Mouse (Mus musculus) ES-E14 (cell line): Measurements from ENCODE around the gene Slc35f1. TPM values are rescaled to one million over a fixed set of nuclear protein-coding genes. Genes with fewer than 3 reads are reported as not detected.
"Not testable (repeated sequence)": the region's sequence is repeated elsewhere in the genome, so short reads cannot be mapped to it uniquely, and the experiment has no call there.

Source experiments
- DNase-seq: peaks from one replicate; pipeline ENCODE4 v3.0.0-alpha.2; 2013; ENCODE audit warnings: low read depth, low spot score
- H3K27ac ChIP-seq: 2 replicates; pipeline ENCODE4 v1.5.1; 2012; ENCODE audit warnings: low read depth, mild to moderate bottlenecking, low read length, moderate library complexity, mixed read lengths; ENCODE audit not compliant: poor library complexity, insufficient read depth, severe bottlenecking
- H3K36me3 ChIP-seq: 2 replicates; pipeline ENCODE4 v1.6.1; 2012; ENCODE audit warnings: mild to moderate bottlenecking, low read length, moderate library complexity, mixed read lengths; ENCODE audit not compliant: control insufficient read depth, poor library complexity, insufficient read depth, severe bottlenecking
- H3K4me1 ChIP-seq, 2 experiments: fragments of 150-350 bp in 1 of 2; sonication (generic) in 1 of 2; 2 replicates each; pipeline ENCODE4 v1.6.1; 2012; ENCODE audit warnings: low read length in 2 of 2, mild to moderate bottlenecking in 1 of 2, mixed read lengths in 1 of 2; ENCODE audit not compliant: control insufficient read depth in 2 of 2, insufficient read depth in 2 of 2, poor library complexity in 1 of 2
- H3K4me3 ChIP-seq, 2 experiments: fragments of 150-350 bp in 1 of 2; sonication (generic) in 1 of 2; 2 replicates each; pipeline ENCODE4 v1.5.1; 2012; ENCODE audit warnings: low read length in 2 of 2, low read depth in 1 of 2, mild to moderate bottlenecking in 1 of 2, mixed read lengths in 1 of 2; ENCODE audit not compliant: insufficient read depth in 1 of 2, poor library complexity in 1 of 2, severe bottlenecking in 1 of 2
- H3K9ac ChIP-seq: 2 replicates; pipeline ENCODE4 v1.6.1; 2012; ENCODE audit warnings: low read depth, mild to moderate bottlenecking, low read length, mixed read lengths; ENCODE audit not compliant: poor library complexity, insufficient read depth, severe bottlenecking
- H3K9me3 ChIP-seq: fragments of 150-350 bp; sonication (generic); 2 replicates; pipeline ENCODE4 v1.6.1; 2012; ENCODE audit warnings: low read depth, mild to moderate bottlenecking, low read length; ENCODE audit not compliant: control insufficient read depth, insufficient read depth
- CHD2 ChIP-seq: IDR thresholded peaks from 2 replicates; pipeline ENCODE4 v1.6.1; 2014; ENCODE audit warnings: mild to moderate bottlenecking, low read depth, low read length, inconsistent platforms
- HCFC1 ChIP-seq: IDR thresholded peaks from 2 replicates; pipeline ENCODE4 v1.6.1; 2012; ENCODE audit warnings: low read length, inconsistent platforms, borderline replicate concordance; ENCODE audit not compliant: insufficient read depth
- MAFK ChIP-seq: IDR thresholded peaks from 2 replicates; pipeline ENCODE4 v1.6.1; 2014; ENCODE audit warnings: mild to moderate bottlenecking, low read depth, low read length, inconsistent platforms; ENCODE audit not compliant: insufficient read depth
- ZC3H11A ChIP-seq: IDR thresholded peaks from 2 replicates; pipeline ENCODE4 v1.6.1; 2012; ENCODE audit warnings: low read depth, mild to moderate bottlenecking, inconsistent platforms, low read length, borderline replicate concordance
- ZNF384 ChIP-seq: IDR thresholded peaks from 2 replicates; pipeline ENCODE4 v1.6.1; 2012; ENCODE audit warnings: low read depth, low read length, inconsistent platforms
- in situ Hi-C, 2 experiments: fragments of 600-800 bp; cut with MboI; formaldehyde crosslinking; loops; one replicate each; pipeline ENCODE4 v1.15.1; 2025; ENCODE audit warnings: low sequenced_read_pairs in 2 of 2, inconsistent platforms in 1 of 2; ENCODE audit not compliant: unreplicated experiment in 2 of 2
- total RNA-seq: library from RNA; depleted of rRNA; stranded (reverse); fragments of 300-350 nt; gene quantifications from 2 replicates; pipeline ENCODE4 v1.2.3, GENCODE M21; 2012

The Slc35f1 gene
- total RNA-seq, 1 experiment = 0.80 TPM

- Histone ChIP-seq H3K36me3 (no peaks in the 10 kb centered on the region), H3K9me3 (no peaks in the 10 kb centered on the region), H3K9ac (no peak overlapping the region), H3K4me3 (no peak overlapping the region), H3K4me1 (peaks cover 2 to 5% of the 10 kb centered on the region in 2 experiments; a peak in 2 of 4 replicates), H3K27ac (no peak overlapping the region)
- no peak for TF ChIP-seq ZNF384
- no peak for TF ChIP-seq HCFC1
- TF ChIP-seq CHD2 = no peak
- TF ChIP-seq ZC3H11A = no peak
- TF ChIP-seq MAFK = no peak
- DNase-seq = no peak
- in situ Hi-C loops = no loop called here
These were observed 183.8 kb downstream of the Slc35f1 start for GRCm38 (mm10) chr10:52874133-52874532.

- TF ChIP-seq ZNF384 (no peak), ZC3H11A (no peak), CHD2 (no peak), MAFK (no peak), HCFC1 (no peak)
- Histone ChIP-seq H3K9me3 (no peaks in the 10 kb centered on the region), H3K4me3 (no peak overlapping the region), H3K36me3 (no peaks in the 10 kb centered on the region), H3K4me1 (peaks cover 2 to 5% of the 10 kb centered on the region in 2 experiments; a peak in 2 of 4 replicates), H3K9ac (no peak overlapping the region), H3K27ac (no peak overlapping the region)
- in situ Hi-C loops = no loop called here
- DNase-seq = no peak
These were observed 184.4 kb downstream of the Slc35f1 start for GRCm38 (mm10) chr10:52874712-52875111.

GRCm38 (mm10) chr10:52877263-52878021 lies 187.1 kb downstream of the Slc35f1 start:
- TF ChIP-seq CHD2 = no peak
- no peak for TF ChIP-seq MAFK
- no peak for TF ChIP-seq ZC3H11A
- Histone ChIP-seq H3K4me3 (no peak overlapping the region), H3K36me3 (no peaks in the 10 kb centered on the region), H3K27ac (no peak overlapping the region), H3K9me3 (no peaks in the 10 kb centered on the region), H3K4me1 (peaks cover 4 to 5% of the 10 kb centered on the region in 2 experiments; a peak in 2 of 4 replicates), H3K9ac (no peak overlapping the region)
- no peak for DNase-seq
- in situ Hi-C loops = no loop called here

GRCm38 (mm10) chr10:52878093-52878801 lies 187.9 kb downstream of the Slc35f1 start:
- H3K9me3 ChIP-seq = no peaks in the 10 kb centered on the region
- no peaks in the 10 kb centered on the region for H3K36me3 ChIP-seq
- no peak for DNase-seq
- peaks cover 4 to 5% of the 10 kb centered on the region in 2 experiments; a peak in 2 of 4 replicates for H3K4me1 ChIP-seq
- no peak overlapping the region for H3K27ac ChIP-seq
- H3K9ac ChIP-seq = no peak overlapping the region
- no peak for TF ChIP-seq CHD2
- no peak for TF ChIP-seq ZC3H11A
- TF ChIP-seq HCFC1 = no peak
- TF ChIP-seq MAFK = no peak
- no peak for TF ChIP-seq ZNF384
- H3K4me3 ChIP-seq = no peak overlapping the region
- in situ Hi-C loops = no loop called here

GRCm38 (mm10) chr10:52896724-52897123 lies 206.4 kb downstream of the Slc35f1 start:
- H3K9ac ChIP-seq, H3K4me3 ChIP-seq, H3K4me1 ChIP-seq, in situ Hi-C loops, H3K9me3 ChIP-seq, DNase-seq, H3K36me3 ChIP-seq, H3K27ac ChIP-seq: not testable (repeated sequence)
